Mouse (Mus musculus) midbrain, embryonic 12.5 days (tissue): ENCODE measurements around the gene Ccdc24. TPM values are rescaled to one million over a fixed set of nuclear protein-coding genes. Genes with fewer than 3 reads are reported as not detected.

Experiments
- ATAC-seq: fragments of 200-750 bp; cut with Nextera tagmentation; 2 replicates; pipeline ENCODE4 v1.8.0; 2017; ENCODE audit warnings: low read depth, moderate TSS enrichment, moderate library complexity; ENCODE audit not compliant: low FRiP score
- H3K27ac ChIP-seq: fragments of 300-500 bp; sonication (generic); replicated peaks from 2 replicates; pipeline ENCODE4 v1.5.1; 2016; ENCODE audit warnings: mild to moderate bottlenecking
- H3K27me3 ChIP-seq: fragments of 300-500 bp; sonication (generic); 2 replicates; pipeline ENCODE4 v1.6.1; 2016; ENCODE audit warnings: mild to moderate bottlenecking
- H3K36me3 ChIP-seq: fragments of 300-500 bp; sonication (generic); 2 replicates; pipeline ENCODE4 v1.6.1; 2016
- H3K4me1 ChIP-seq: fragments of 300-500 bp; sonication (generic); 2 replicates; pipeline ENCODE4 v1.6.1; 2016
- H3K4me2 ChIP-seq: fragments of 300-500 bp; sonication (generic); replicated peaks from 2 replicates; pipeline ENCODE4 v1.6.1; 2016; ENCODE audit warnings: mild to moderate bottlenecking, moderate library complexity
- H3K4me3 ChIP-seq: fragments of 300-500 bp; sonication (generic); 2 replicates; pipeline ENCODE4 v1.5.1; 2016; ENCODE audit warnings: mild to moderate bottlenecking
- H3K9ac ChIP-seq: fragments of 300-500 bp; sonication (generic); replicated peaks from 2 replicates; pipeline ENCODE4 v1.6.1; 2016; ENCODE audit warnings: mild to moderate bottlenecking, moderate library complexity
- H3K9me3 ChIP-seq: fragments of 300-500 bp; sonication (generic); 2 replicates; pipeline ENCODE4 v1.6.1; 2016; ENCODE audit warnings: mild to moderate bottlenecking
- WGBS: fragments of 180-500 bp; shearing (Covaris S2); methylation state at CpG from one replicate; pipeline ENCODE4 v1.1.7; 2016; 5-methylcytosine and 5-hydroxymethylcytosine counted together
- polyA plus RNA-seq: library from polyadenylated mRNA; unstranded; fragments of >200 nt; fragmentation: Nextera tagmentation; extraction: Ambion mirVana; gene quantifications from 2 replicates; pipeline ENCODE4 v1.2.1, GENCODE M21; 2016

Ccdc24 gene
- polyA plus RNA-seq, 1 experiment from 2014 or later = 2.2 TPM

DNA sequence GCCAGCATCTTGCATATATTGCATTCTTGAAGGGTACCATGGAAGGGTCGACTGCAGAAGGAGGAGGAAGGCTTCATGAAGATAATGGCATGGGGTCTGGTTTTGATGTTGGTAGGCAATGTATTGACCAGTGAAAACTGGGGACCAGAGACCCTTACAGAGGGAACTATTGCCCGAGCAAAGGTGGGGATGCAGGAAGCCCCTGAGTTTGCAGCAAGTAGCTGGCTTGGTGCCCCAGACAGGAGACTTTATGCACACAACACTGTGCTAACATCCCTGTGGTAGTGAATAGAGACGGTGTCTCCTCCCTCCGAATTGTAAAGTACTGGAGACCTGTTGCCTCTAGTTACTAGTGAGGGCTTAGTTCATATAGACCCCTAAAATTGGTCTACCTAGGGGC lies 35.1 kb downstream of the Ccdc24 start:
- 76% methylated on average over 4 of the region's 4 CpGs for WGBS
- ATAC-seq = no peak
- H3K36me3 ChIP-seq = no peaks in the 10 kb centered on the region
- H3K27me3 ChIP-seq = peaks cover 15% of the 10 kb centered on the region
- peaks cover 14% of the 10 kb centered on the region; the same call in 1 of the 2 replicates for H3K4me1 ChIP-seq
- no peaks in the 10 kb centered on the region for H3K9me3 ChIP-seq
- no peak overlapping the region for H3K4me3 ChIP-seq
- H3K4me2 ChIP-seq = no peak overlapping the region
- no peak overlapping the region for H3K27ac ChIP-seq
- H3K9ac ChIP-seq = no peak overlapping the region

GRCm38 (mm10) chr4:117836204-117836767 lies 36.1 kb downstream of the Ccdc24 start:
- Histone ChIP-seq H3K9ac (peak overlapping the region; percentile 86), H3K4me2 (peak overlapping the region; percentile 97), H3K27ac (peak overlapping the region; percentile 78), H3K27me3 (peaks cover 22% of the 10 kb centered on the region), H3K4me3 (peak overlapping the region; percentile 75), H3K4me1 (peaks cover 14% of the 10 kb centered on the region; the same call in 1 of the 2 replicates), H3K9me3 (no peaks in the 10 kb centered on the region), H3K36me3 (no peaks in the 10 kb centered on the region)
- 1% methylated on average over 40 of the region's 48 CpGs for WGBS
- peak; percentile 90 for ATAC-seq

- ATAC-seq = peak; percentile 24
- Histone ChIP-seq H3K27ac (peak overlapping the region; percentile 78), H3K4me1 (peaks cover 14% of the 10 kb centered on the region; the same call in 1 of the 2 replicates), H3K4me2 (peak overlapping the region; percentile 97), H3K36me3 (no peaks in the 10 kb centered on the region), H3K9ac (peak overlapping the region; percentile 86), H3K4me3 (peak overlapping the region; percentile 75), H3K27me3 (peaks cover 29% of the 10 kb centered on the region), H3K9me3 (no peaks in the 10 kb centered on the region)
- WGBS = under 1% methylated on average over 60 of the region's 60 CpGs
These were observed 36.7 kb downstream of the Ccdc24 start for GRCm38 (mm10) chr4:117835531-117836111.

DNA sequence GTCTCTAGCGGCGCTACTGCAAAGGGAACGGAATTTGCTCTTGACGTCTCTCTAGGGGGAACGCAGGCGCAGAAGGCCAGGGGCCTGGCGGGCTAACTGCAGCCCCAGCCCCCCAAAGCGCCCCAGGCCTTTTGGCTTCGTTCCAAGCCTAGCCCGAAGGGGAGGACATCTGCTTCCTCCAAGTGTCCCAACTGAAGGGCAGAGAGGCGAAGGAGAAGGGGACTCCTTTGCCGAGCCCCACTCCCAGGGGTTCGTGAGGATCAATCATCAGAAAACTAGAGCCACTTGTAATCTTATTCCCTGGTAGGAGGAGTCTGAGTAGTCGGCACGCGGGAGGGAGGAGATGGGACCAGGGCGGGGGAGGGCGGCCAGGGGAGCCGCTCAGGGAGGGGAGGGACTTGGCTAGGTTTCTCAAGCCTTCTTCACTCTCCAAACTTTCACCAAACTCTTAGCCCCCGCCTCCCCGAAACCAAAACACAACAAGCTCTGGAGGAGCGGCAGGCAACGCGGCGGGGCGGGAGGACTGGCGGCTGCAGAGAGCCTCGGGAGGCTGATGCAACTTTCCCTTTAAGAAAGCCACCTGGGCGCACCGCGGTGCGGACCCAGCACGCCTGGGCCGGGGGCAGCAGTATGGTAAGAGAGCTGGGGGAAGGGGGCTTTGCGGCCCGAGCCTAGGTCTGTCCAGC lies 37.4 kb downstream of the Ccdc24 start:
- H3K9me3 ChIP-seq = no peaks in the 10 kb centered on the region
- peak overlapping the region; percentile 75 for H3K4me3 ChIP-seq
- H3K4me1 ChIP-seq = peaks cover 17% of the 10 kb centered on the region
- ATAC-seq = peak; percentile 25
- under 1% methylated on average over 33 of the region's 36 CpGs for WGBS
- H3K4me2 ChIP-seq = peak overlapping the region; percentile 97
- H3K27ac ChIP-seq = peak overlapping the region; percentile 78
- H3K9ac ChIP-seq = peak overlapping the region; percentile 86
- H3K27me3 ChIP-seq = peaks cover 35% of the 10 kb centered on the region
- no peaks in the 10 kb centered on the region for H3K36me3 ChIP-seq

- 22% methylated on average over 3 of the region's 3 CpGs for WGBS
- peaks cover 38% of the 10 kb centered on the region for H3K27me3 ChIP-seq
- H3K36me3 ChIP-seq = no peaks in the 10 kb centered on the region
- H3K9me3 ChIP-seq = no peaks in the 10 kb centered on the region
- peak within 1 kb of the TSS; percentile 75 for H3K4me3 ChIP-seq
- no peak for ATAC-seq
- peaks cover 22% of the 10 kb centered on the region for H3K4me1 ChIP-seq
- H3K27ac ChIP-seq = peak within 1 kb of the TSS; percentile 78
- peak within 1 kb of the TSS; percentile 97 for H3K4me2 ChIP-seq
- H3K9ac ChIP-seq = peak within 1 kb of the TSS; percentile 86
These were observed 37.9 kb downstream of the Ccdc24 start, which contains the start of gene Slc6a9 for GRCm38 (mm10) chr4:117834457-117834844. Slc6a9 (plus strand) TSS chr4:117834506.

- Histone ChIP-seq H3K27ac (no peak overlapping the region), H3K36me3 (no peaks in the 10 kb centered on the region), H3K4me2 (no peak overlapping the region), H3K27me3 (peaks cover 38% of the 10 kb centered on the region), H3K9me3 (no peaks in the 10 kb centered on the region), H3K4me1 (peaks cover 22% of the 10 kb centered on the region), H3K9ac (no peak overlapping the region), H3K4me3 (no peak overlapping the region)
- ATAC-seq = no peak
- 82% methylated on average over 9 of the region's 9 CpGs for WGBS
These were observed 40.3 kb downstream of the Ccdc24 start for GRCm38 (mm10) chr4:117831920-117832691.

GRCm38 (mm10) chr4:117831499-117831898 lies 40.9 kb downstream of the Ccdc24 start:
- no peak for ATAC-seq
- Histone ChIP-seq H3K9ac (no peak overlapping the region), H3K36me3 (no peaks in the 10 kb centered on the region), H3K27ac (no peak overlapping the region), H3K9me3 (no peaks in the 10 kb centered on the region), H3K27me3 (peaks cover 38% of the 10 kb centered on the region), H3K4me1 (peaks cover 17% of the 10 kb centered on the region), H3K4me2 (no peak overlapping the region), H3K4me3 (no peak overlapping the region)
- WGBS = 89% methylated on average over 2 of the region's 2 CpGs

GRCm38 (mm10) chr4:117830801-117831200 lies 41.6 kb downstream of the Ccdc24 start:
- Histone ChIP-seq H3K9ac (no peak overlapping the region), H3K4me1 (peaks cover 17% of the 10 kb centered on the region), H3K4me3 (no peak overlapping the region), H3K4me2 (no peak overlapping the region), H3K27me3 (peaks cover 38% of the 10 kb centered on the region), H3K27ac (no peak overlapping the region), H3K36me3 (no peaks in the 10 kb centered on the region), H3K9me3 (no peaks in the 10 kb centered on the region)
- no peak for ATAC-seq
- WGBS = 92% methylated on average over 9 of the region's 9 CpGs

GRCm38 (mm10) chr4:117830124-117830551 lies 42.2 kb downstream of the Ccdc24 start:
- Histone ChIP-seq H3K27ac (0 out of 2 replicates have a peak overlapping the region, but pooled peaks have one; percentile 30), H3K9ac (peak overlapping the region; percentile 20; the same call in 1 of the 2 replicates), H3K4me1 (peaks cover 17% of the 10 kb centered on the region), H3K4me3 (no peak overlapping the region), H3K9me3 (no peaks in the 10 kb centered on the region), H3K27me3 (peaks cover 38% of the 10 kb centered on the region), H3K36me3 (no peaks in the 10 kb centered on the region), H3K4me2 (peak overlapping the region; percentile 30)
- peak; percentile 49 for ATAC-seq
- 12% methylated on average over 5 of the region's 5 CpGs for WGBS

DNA sequence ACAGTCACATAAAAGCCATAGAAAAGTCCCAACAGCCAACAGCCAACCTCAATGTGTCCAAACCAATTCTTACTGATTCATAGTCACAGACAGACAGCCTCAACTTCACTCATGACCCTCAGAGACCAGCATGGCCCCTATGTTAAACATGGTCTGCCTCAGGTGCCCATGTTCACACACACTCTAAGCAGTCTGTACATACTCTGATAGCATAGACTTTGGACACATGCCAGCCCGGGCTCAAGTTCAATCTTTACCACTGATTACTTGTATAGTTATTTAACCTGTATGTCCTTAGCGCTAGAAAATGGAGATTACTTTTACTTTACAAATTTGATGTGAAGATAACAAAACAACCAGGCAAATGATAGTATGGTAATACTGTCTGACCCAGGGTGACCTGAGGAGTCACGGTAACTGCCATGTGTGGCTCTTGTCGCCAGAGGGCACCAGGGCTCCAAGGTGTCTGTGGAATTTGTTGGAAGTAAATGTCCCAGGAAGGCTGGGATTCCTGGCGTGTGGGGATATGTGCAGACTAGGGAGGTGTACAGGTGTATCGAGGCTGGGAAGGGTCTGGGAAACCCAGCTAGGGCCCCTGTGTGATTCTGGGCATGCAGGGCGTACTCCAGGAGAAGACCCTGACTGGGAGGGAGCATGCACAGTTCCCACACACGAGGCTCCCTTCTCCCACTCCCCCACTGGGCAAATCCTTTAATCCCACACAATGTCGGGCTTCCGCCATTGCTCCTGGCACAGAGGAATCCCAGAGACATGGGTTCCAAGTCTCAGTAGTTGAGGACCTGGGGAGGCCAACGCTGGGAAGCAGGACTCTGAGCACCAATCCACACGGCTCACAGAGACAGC lies 42.9 kb downstream of the Ccdc24 start:
- H3K36me3 ChIP-seq = no peaks in the 10 kb centered on the region
- peak; percentile 55 for ATAC-seq
- peak overlapping the region; percentile 30 for H3K4me2 ChIP-seq
- no peak overlapping the region for H3K4me3 ChIP-seq
- peak overlapping the region; percentile 20; the same call in 1 of the 2 replicates for H3K9ac ChIP-seq
- 0 out of 2 replicates have a peak overlapping the region, but pooled peaks have one; percentile 30 for H3K27ac ChIP-seq
- H3K27me3 ChIP-seq = peaks cover 38% of the 10 kb centered on the region
- WGBS = 8% methylated on average over 12 of the region's 12 CpGs
- no peaks in the 10 kb centered on the region for H3K9me3 ChIP-seq
- H3K4me1 ChIP-seq = peaks cover 10% of the 10 kb centered on the region

- WGBS = 81% methylated on average over 8 of the region's 8 CpGs
- no peak for ATAC-seq
These were observed 43.7 kb downstream of the Ccdc24 start for GRCm38 (mm10) chr4:117828572-117829145.

More at GRCm38 (mm10) chr4:117828572-117829145, 43.7 kb downstream of the Ccdc24 start:
- Histone ChIP-seq H3K4me3 (no peak overlapping the region), H3K9ac (no peak overlapping the region), H3K27me3 (peaks cover 31% of the 10 kb centered on the region), H3K9me3 (no peaks in the 10 kb centered on the region), H3K4me1 (peaks cover 8% of the 10 kb centered on the region), H3K4me2 (no peak overlapping the region), H3K36me3 (no peaks in the 10 kb centered on the region), H3K27ac (no peak overlapping the region)
